Mouse (Mus musculus) liver, embryonic 11.5 days (tissue): ENCODE measurements around the gene Rai1. TPM values are rescaled to one million over a fixed set of nuclear protein-coding genes. Genes with fewer than 3 reads are reported as not detected.

Source experiments
- ATAC-seq: fragments of 200-750 bp; cut with Nextera tagmentation; replicated peaks from 2 replicates; pipeline ENCODE4 v1.8.0; 2017; ENCODE audit warnings: moderate number of reproducible peaks, mild to moderate bottlenecking, moderate TSS enrichment, moderate library complexity; ENCODE audit not compliant: low FRiP score
- DNase-seq: peaks from one replicate; pipeline ENCODE4 v3.0.0-alpha.2; 2017; ENCODE audit warnings: low spot score
- H3K27ac ChIP-seq: fragments of 300-500 bp; sonication (generic); 2 replicates; pipeline ENCODE4 v1.5.1; 2014; ENCODE audit warnings: mild to moderate bottlenecking, low read depth, low read length, control low read depth
- H3K27me3 ChIP-seq: fragments of 300-500 bp; sonication (generic); replicated peaks from 2 replicates; pipeline ENCODE4 v1.6.1; 2014; ENCODE audit warnings: low read length, mixed read lengths; ENCODE audit not compliant: control insufficient read depth, insufficient read depth
- H3K36me3 ChIP-seq: fragments of 300-500 bp; sonication (generic); 2 replicates; pipeline ENCODE4 v1.6.1; 2014; ENCODE audit warnings: mild to moderate bottlenecking, low read length, moderate library complexity, mixed read lengths; ENCODE audit not compliant: control insufficient read depth, insufficient read depth
- H3K4me1 ChIP-seq: fragments of 300-500 bp; sonication (generic); replicated peaks from 2 replicates; pipeline ENCODE4 v1.6.1; 2014; ENCODE audit warnings: low read length, mixed read lengths; ENCODE audit not compliant: control insufficient read depth, insufficient read depth
- H3K4me2 ChIP-seq: fragments of 300-500 bp; sonication (generic); 2 replicates; pipeline ENCODE4 v1.6.1; 2014; ENCODE audit warnings: mild to moderate bottlenecking, control low read depth, moderate library complexity
- H3K4me3 ChIP-seq: fragments of 300-500 bp; sonication (generic); 2 replicates; pipeline ENCODE4 v1.5.1; 2014; ENCODE audit warnings: low read depth, low read length, control low read depth
- H3K9ac ChIP-seq: fragments of 300-500 bp; sonication (generic); 2 replicates; pipeline ENCODE4 v1.6.1; 2014; ENCODE audit warnings: low read depth, low read length, control low read depth
- H3K9me3 ChIP-seq: fragments of 300-500 bp; sonication (generic); 2 replicates; pipeline ENCODE4 v1.6.1; 2016; ENCODE audit warnings: low read length, inconsistent platforms, mixed read lengths; ENCODE audit not compliant: control insufficient read depth
- WGBS: fragments of 180-500 bp; shearing (Covaris S2); extraction: QIAGEN DNeasy Blood & Tissue Kit; methylation state at CpG from one replicate; pipeline ENCODE4 v1.1.7; 2014; 5-methylcytosine and 5-hydroxymethylcytosine counted together
- polyA plus RNA-seq: library from polyadenylated mRNA; unstranded; fragments of >200 nt; fragmentation: Nextera tagmentation; extraction: Ambion mirVana; gene quantifications from 2 replicates; pipeline ENCODE4 v1.2.1, GENCODE M21; 2014

The Rai1 gene
- polyA plus RNA-seq, 1 experiment from 2014 or later, result 24.2 TPM

DNA sequence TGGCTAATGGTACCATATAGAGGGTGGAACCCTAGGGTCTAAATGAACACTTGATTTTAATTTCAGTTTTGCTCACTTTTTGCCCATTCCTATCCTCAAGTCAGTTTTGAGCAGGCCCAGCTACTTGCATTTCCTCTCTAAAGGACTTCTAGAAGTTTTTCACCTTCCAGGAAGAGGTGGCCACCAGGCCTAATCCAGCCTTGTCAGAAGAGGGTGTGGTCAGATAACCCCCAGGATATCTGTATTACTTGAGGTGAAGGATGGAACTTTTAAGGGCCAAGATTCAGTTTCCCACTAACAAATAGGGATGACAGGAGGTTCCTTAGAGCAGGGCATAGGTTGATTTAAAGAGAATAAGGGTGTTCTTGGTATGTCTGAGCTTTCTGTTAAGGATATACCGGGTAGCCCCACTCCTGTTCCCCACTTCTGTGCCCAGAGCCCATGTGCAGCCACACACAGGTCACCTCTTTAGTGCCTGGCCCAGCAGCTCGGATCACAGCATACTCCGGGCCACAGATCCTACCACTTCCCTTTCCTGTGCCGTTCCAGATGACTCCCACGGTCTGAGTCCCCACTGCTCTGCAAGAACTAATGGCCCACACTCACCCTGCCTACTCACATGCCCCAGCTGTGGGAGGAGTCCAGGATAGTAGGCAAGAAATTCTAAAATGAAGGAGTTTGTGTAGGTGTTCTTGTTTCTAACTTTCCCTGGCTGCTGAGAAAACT is 14.0 kb upstream of the Rai1 start:
- H3K4me1 ChIP-seq, result peaks cover 35% of the 10 kb centered on the region
- H3K4me3 ChIP-seq, result no peak overlapping the region
- H3K27me3 ChIP-seq, result no peaks in the 10 kb centered on the region
- no peak overlapping the region for H3K4me2 ChIP-seq
- no peak overlapping the region for H3K9ac ChIP-seq
- no peak for DNase-seq
- no peaks in the 10 kb centered on the region for H3K36me3 ChIP-seq
- WGBS, result 34% methylated on average over 5 of the region's 5 CpGs
- no peaks in the 10 kb centered on the region for H3K9me3 ChIP-seq
- ATAC-seq, result peak; percentile 48
- H3K27ac ChIP-seq, result no peak overlapping the region

DNA sequence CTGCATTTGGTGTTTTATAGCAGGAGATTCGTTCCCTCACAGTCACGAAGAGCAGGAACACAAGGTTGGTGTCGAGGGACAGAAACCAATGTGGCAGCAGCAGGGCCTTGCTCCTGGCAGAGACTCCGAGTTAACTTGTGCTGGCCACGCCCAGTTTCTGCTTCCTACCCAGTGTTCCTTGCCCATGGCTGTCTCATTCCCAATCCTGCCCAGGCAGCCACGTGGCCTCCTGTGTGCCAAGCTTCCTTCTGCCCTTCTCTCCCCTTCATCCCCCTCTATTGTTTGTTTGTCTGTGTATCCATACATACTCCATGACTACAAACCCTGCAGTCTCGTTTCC is 13.4 kb upstream of the Rai1 start:
- no peak overlapping the region for H3K27ac ChIP-seq
- peaks cover 35% of the 10 kb centered on the region for H3K4me1 ChIP-seq
- DNase-seq, result no peak
- no peak overlapping the region for H3K4me3 ChIP-seq
- H3K9me3 ChIP-seq, result no peaks in the 10 kb centered on the region
- 67% methylated on average over 7 of the region's 7 CpGs for WGBS
- no peak overlapping the region for H3K4me2 ChIP-seq
- no peaks in the 10 kb centered on the region for H3K27me3 ChIP-seq
- H3K9ac ChIP-seq, result no peak overlapping the region
- H3K36me3 ChIP-seq, result no peaks in the 10 kb centered on the region
- no peak for ATAC-seq

DNA sequence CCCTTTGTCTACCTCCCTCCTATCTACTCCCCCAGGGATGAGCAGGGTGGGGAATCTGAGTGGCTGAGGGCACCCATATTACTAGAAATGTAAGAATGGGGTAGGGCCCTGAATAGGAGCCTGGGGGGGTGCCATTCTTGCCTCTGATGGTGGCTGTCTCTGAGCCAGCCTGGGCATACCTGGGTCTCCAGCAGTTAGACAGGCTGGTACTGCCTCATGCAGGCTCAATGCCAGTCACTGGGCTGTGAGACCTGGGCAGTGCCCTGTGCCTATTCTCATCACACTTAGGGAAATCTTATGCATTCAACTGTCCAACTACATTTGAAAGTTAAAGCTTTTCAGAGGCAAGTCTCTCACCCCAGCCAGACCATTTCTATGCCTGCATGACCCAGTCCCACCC is 11.6 kb upstream of the Rai1 start:
- H3K4me1 ChIP-seq, result peaks cover 35% of the 10 kb centered on the region
- no peak overlapping the region for H3K27ac ChIP-seq
- no peaks in the 10 kb centered on the region for H3K27me3 ChIP-seq
- no peak overlapping the region for H3K9ac ChIP-seq
- H3K9me3 ChIP-seq, result no peaks in the 10 kb centered on the region
- H3K4me3 ChIP-seq, result no peak overlapping the region
- H3K4me2 ChIP-seq, result no peak overlapping the region
- DNase-seq (no peak), ATAC-seq (no peak)
- H3K36me3 ChIP-seq, result no peaks in the 10 kb centered on the region

- no peak overlapping the region for H3K27ac ChIP-seq
Observed at GRCm38 (mm10) chr11:60093984-60094587, 10.7 kb upstream of the Rai1 start.

DNA sequence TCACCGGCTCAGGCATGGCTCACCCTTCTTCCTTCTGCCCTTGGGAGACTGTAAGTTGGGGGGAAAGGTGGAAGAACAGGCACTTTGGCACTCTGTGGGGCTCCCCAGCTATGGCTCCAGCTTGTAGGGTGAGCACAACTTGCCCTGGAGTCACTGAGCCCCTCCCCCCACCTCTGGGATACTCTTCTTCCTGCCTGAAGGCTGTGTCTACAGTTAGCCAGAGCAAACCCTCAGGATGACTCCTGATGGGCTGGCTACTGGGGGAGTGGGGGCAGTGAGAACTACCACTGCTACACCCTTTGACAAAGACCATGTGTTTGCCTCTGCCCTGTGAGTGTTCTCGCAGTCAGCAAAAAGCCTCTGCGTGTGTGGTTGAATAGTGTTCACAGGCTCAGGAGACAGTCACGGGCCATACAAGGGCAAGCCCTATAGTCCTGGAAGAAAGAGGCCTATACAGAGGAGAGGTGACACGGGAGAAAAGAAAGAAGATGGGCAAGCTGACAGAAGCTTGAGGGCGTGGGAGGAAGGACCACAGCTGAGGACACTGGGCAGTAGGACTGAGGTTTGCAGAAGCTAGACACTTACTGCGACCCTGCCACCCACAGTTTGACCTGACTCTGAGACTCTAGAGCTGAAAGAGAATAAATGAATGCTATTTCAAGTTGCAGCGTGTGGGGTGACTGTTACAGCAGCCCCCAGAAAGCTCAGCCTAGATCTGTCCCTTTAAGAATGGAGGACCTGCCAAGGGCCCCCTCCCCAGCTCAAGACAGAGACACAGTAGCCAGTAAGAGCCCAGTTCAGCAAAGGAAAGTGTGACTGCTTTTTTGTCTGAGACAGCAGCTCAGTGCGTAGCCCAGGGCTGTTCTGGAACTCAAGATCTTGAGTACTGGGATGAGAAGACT is 9.7 kb upstream of the Rai1 start:
- no peak for ATAC-seq
- no peak overlapping the region for H3K4me3 ChIP-seq
- no peak overlapping the region for H3K4me2 ChIP-seq
- DNase-seq, result no peak
- H3K27me3 ChIP-seq, result no peaks in the 10 kb centered on the region
- WGBS, result 56% methylated on average over 9 of the region's 9 CpGs
- H3K9me3 ChIP-seq, result no peaks in the 10 kb centered on the region
- no peak overlapping the region for H3K9ac ChIP-seq
- H3K36me3 ChIP-seq, result no peaks in the 10 kb centered on the region
- H3K27ac ChIP-seq, result no peak overlapping the region
- H3K4me1 ChIP-seq, result peaks cover 45% of the 10 kb centered on the region

More at GRCm38 (mm10) chr11:60093984-60094587, 10.7 kb upstream of the Rai1 start:
- peaks cover 35% of the 10 kb centered on the region for H3K4me1 ChIP-seq
- no peak overlapping the region for H3K4me3 ChIP-seq
- WGBS, result 48% methylated on average over 7 of the region's 7 CpGs
- ATAC-seq (no peak), DNase-seq (no peak)
- no peaks in the 10 kb centered on the region for H3K36me3 ChIP-seq
- H3K27me3 ChIP-seq, result no peaks in the 10 kb centered on the region
- no peak overlapping the region for H3K4me2 ChIP-seq
- no peaks in the 10 kb centered on the region for H3K9me3 ChIP-seq
- H3K9ac ChIP-seq, result 0 out of 2 replicates have a peak overlapping the region, but pooled peaks have one; percentile 15

- ATAC-seq, result 0 out of 2 replicates have a peak, but pooled peaks have one; percentile 19
- peak overlapping the region; percentile 22; the same call in 1 of the 2 replicates for H3K27ac ChIP-seq
- 29% methylated on average over 8 of the region's 8 CpGs for WGBS
Observed at GRCm38 (mm10) chr11:60099555-60100186, 5.1 kb upstream of the Rai1 start.

GRCm38 (mm10) chr11:60100827-60101555 is 3.8 kb upstream of the Rai1 start:
- Histone ChIP-seq H3K9me3 (no peaks in the 10 kb centered on the region), H3K27ac (peak overlapping the region; percentile 43; the same call in 1 of the 2 replicates), H3K27me3 (no peaks in the 10 kb centered on the region), H3K4me3 (no peak overlapping the region), H3K9ac (no peak overlapping the region), H3K4me1 (peaks cover 23% of the 10 kb centered on the region), H3K4me2 (no peak overlapping the region), H3K36me3 (no peaks in the 10 kb centered on the region)
- no peak for ATAC-seq
- WGBS, result 57% methylated on average over 4 of the region's 4 CpGs
- DNase-seq, result no peak

More at GRCm38 (mm10) chr11:60099555-60100186, 5.1 kb upstream of the Rai1 start:
- H3K4me3 ChIP-seq, result no peak overlapping the region
- no peak overlapping the region for H3K9ac ChIP-seq
- H3K27me3 ChIP-seq, result no peaks in the 10 kb centered on the region
- H3K9me3 ChIP-seq, result no peaks in the 10 kb centered on the region
- DNase-seq, result no peak
- H3K4me2 ChIP-seq, result peak overlapping the region; percentile 21; the same call in 1 of the 2 replicates
- H3K4me1 ChIP-seq, result peaks cover 25% of the 10 kb centered on the region
- H3K36me3 ChIP-seq, result no peaks in the 10 kb centered on the region

DNA sequence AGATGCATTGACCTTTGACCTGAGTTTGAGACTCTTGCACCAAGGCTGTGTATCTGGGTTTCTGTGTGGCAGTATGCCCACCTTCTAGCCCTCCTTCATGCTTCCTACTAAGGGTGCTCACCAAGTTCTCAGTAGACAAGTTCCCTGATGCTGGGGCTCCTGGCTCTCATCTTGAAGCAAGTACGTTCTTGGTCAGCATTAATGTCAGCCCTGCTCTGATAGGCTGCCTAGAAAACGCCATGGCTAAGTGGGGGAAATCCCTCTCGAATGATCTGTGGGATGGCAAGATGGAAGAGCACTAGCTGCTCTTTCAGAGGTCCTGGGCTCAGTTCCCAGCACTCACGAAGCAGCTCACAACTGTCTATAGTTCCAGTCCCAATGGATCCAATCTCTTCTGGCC is 2.8 kb upstream of the Rai1 start:
- H3K9me3 ChIP-seq, result no peaks in the 10 kb centered on the region
- WGBS, result 82% methylated on average over 4 of the region's 4 CpGs
- peaks cover 27% of the 10 kb centered on the region for H3K4me1 ChIP-seq

More for the DNA sequence above, 2.8 kb upstream of the Rai1 start:
- ATAC-seq (no peak), DNase-seq (no peak)
- no peak overlapping the region for H3K4me2 ChIP-seq
- no peaks in the 10 kb centered on the region for H3K27me3 ChIP-seq
- no peak overlapping the region for H3K4me3 ChIP-seq
- H3K9ac ChIP-seq, result no peak overlapping the region
- H3K27ac ChIP-seq, result no peak overlapping the region
- H3K36me3 ChIP-seq, result no peaks in the 10 kb centered on the region
